Mouse (Mus musculus) liver, adult 2 months (tissue): ENCODE data around the gene Gm815. TPM values are rescaled to one million over a fixed set of nuclear protein-coding genes. Genes with fewer than 3 reads are reported as not detected.

ENCODE experiments used
- DNase-seq: peaks from one replicate; pipeline ENCODE4 v3.0.0-alpha.2; 2011; ENCODE audit warnings: low read depth, low spot score; ENCODE audit errors: extremely low read depth
- H3K27ac ChIP-seq: fragments of 200-500 bp; replicated peaks from 2 replicates; pipeline ENCODE4 v1.5.1; 2012; ENCODE audit warnings: low read depth, mild to moderate bottlenecking, control low read depth, inconsistent platforms, low read length; ENCODE audit not compliant: insufficient read depth
- H3K27me3 ChIP-seq: fragments of 200-500 bp; 2 replicates; pipeline ENCODE4 v1.6.1; 2012; ENCODE audit warnings: mild to moderate bottlenecking, moderate library complexity, low read length, inconsistent platforms; ENCODE audit not compliant: control insufficient read depth, insufficient read depth
- H3K36me3 ChIP-seq: fragments of 200-500 bp; 2 replicates; pipeline ENCODE4 v1.6.1; 2012; ENCODE audit warnings: low read length, inconsistent platforms; ENCODE audit not compliant: control insufficient read depth, insufficient read depth
- H3K4me1 ChIP-seq: fragments of 200-500 bp; 2 replicates; pipeline ENCODE4 v1.6.1; 2011; ENCODE audit warnings: low read length; ENCODE audit not compliant: control insufficient read depth, insufficient read depth
- H3K4me3 ChIP-seq: fragments of 200-500 bp; 2 replicates; pipeline ENCODE4 v1.5.1; 2011; ENCODE audit warnings: low read depth, mild to moderate bottlenecking, control low read depth, low read length, moderate library complexity; ENCODE audit not compliant: insufficient read depth
- H3K79me2 ChIP-seq: fragments of 200-500 bp; 2 replicates; pipeline ENCODE4 v1.6.1; 2012; ENCODE audit warnings: inconsistent platforms, mild to moderate bottlenecking, low read length, moderate library complexity; ENCODE audit not compliant: control insufficient read depth, insufficient read depth
- H3K9ac ChIP-seq: fragments of 200-500 bp; 2 replicates; pipeline ENCODE4 v1.6.1; 2012; ENCODE audit warnings: low read depth, mild to moderate bottlenecking, control low read depth, inconsistent platforms, low read length
- CTCF ChIP-seq: fragments of 200-500 bp; IDR thresholded peaks from 2 replicates; pipeline ENCODE4 v1.5.1; 2011; ENCODE audit warnings: low read depth, low read length, control low read depth
- POLR2A ChIP-seq: fragments of 200-500 bp; IDR thresholded peaks from 2 replicates; pipeline ENCODE4 v1.6.1; 2011; ENCODE audit warnings: low read length, control low read depth; ENCODE audit not compliant: insufficient read depth; ENCODE audit errors: extremely low read depth
- WGBS: fragments of 180-500 bp; shearing (Covaris S2); methylation state at CpG from one replicate; pipeline ENCODE4 v1.1.7; 2018; 5-methylcytosine and 5-hydroxymethylcytosine counted together
- polyA plus RNA-seq: library from polyadenylated mRNA; depleted of rRNA; stranded (reverse); fragments of >200 nt; gene quantifications from 2 replicates; pipeline ENCODE4 v1.2.3, GENCODE M21; 2012
- total RNA-seq: library from RNA; depleted of rRNA; stranded (reverse); fragments of >200 nt; gene quantifications from 2 replicates; pipeline ENCODE4 v1.2.3, GENCODE M21; 2014

Gm815 gene
- total and polyA plus RNA-seq, 2 experiments = not detected

DNA sequence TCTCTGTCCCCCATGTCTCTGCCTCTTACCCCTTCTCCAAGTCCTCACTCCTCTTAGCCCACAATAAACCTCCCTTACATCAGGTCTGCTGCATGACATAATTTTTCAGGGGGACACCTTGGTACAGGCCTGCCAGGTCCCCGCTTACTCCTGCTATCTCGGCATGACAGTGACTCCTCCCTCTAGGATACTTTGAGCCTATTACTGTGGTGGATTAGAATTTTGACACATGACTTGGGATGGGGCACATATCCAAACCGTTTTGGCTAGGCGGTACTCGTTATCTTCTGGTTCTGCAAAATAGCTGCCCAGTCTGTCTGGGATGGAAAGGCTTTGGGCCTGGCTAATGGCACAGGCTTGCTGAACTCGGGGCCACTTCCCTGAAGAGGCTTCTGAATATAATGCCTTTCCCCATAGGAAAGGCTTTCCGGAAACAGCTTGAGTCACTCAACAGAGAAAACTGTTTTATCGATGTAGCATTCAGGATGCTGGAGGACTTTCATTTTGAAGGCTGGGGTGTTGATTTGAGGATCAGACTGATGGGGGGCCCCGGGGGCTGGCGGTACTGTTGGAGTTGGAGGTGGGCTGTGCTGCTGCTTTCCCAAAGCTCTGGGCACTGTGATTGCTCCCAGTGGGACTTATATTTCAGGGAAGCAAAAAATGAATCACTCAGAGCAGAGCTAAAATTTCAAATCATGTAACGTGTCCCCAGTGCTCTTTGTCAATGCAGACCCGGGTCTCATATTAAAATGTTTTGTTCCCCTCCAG lies 27.1 kb upstream of the Gm815 start:
- H3K4me1 ChIP-seq = no peaks in the 10 kb centered on the region
- no peak overlapping the region for H3K27ac ChIP-seq
- H3K79me2 ChIP-seq = no peaks in the 10 kb centered on the region
- H3K4me3 ChIP-seq = no peak overlapping the region
- H3K27me3 ChIP-seq = no peaks in the 10 kb centered on the region; the same call in 1 of the 2 replicates
- no peak for DNase-seq
- TF ChIP-seq POLR2A = no peak
- no peak for TF ChIP-seq CTCF
- no peaks in the 10 kb centered on the region for H3K36me3 ChIP-seq
- 76% methylated on average over 12 of the region's 12 CpGs for WGBS
- no peak overlapping the region for H3K9ac ChIP-seq

DNA sequence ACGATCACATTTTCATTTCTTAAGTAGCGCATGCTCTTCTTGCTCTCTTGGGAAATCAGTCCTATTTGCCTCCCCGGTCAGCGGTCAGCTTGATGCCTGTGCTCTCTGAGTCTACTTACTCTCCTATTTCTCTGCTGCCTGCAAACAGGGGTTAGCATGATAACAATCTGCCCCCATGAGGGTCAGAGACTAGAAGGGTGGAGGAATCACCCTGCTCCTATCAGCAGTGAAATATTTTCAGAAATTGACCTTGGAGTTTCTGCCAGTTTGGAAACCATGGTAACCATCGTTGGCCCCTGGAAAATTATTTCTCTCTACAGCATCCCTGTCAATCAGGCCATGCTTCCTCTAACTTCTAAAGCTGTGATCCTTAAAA lies 26.5 kb upstream of the Gm815 start:
- WGBS = 72% methylated on average over 5 of the region's 5 CpGs
- Histone ChIP-seq H3K4me1 (no peaks in the 10 kb centered on the region), H3K27me3 (no peaks in the 10 kb centered on the region; the same call in 1 of the 2 replicates), H3K9ac (no peak overlapping the region), H3K79me2 (no peaks in the 10 kb centered on the region), H3K4me3 (no peak overlapping the region), H3K36me3 (no peaks in the 10 kb centered on the region), H3K27ac (no peak overlapping the region)
- DNase-seq = no peak
- TF ChIP-seq POLR2A = no peak
- no peak for TF ChIP-seq CTCF

DNA sequence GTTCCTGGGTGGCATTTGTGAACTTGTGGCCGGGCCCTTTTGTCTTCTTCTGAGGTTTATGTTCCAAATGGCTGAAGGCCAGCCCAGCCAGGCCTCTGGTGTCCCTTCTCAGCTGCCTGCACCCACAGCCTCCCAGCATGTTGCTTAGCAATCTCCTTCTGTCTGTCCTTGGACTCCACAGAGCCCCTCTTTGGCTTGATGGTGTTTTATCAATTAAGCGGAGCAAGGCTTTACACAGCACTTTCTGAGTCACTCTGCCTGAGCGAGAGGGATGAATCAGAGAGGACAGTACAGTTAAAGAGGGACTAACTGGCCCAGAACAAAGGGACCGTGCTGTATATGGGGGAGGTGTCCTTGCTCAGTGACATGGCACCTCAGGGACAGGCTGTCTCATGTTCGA lies 22.0 kb upstream of the Gm815 start:
- no peaks in the 10 kb centered on the region for H3K4me1 ChIP-seq
- no peaks in the 10 kb centered on the region; the same call in 1 of the 2 replicates for H3K27me3 ChIP-seq
- TF ChIP-seq CTCF (no peak), POLR2A (no peak)
- no peak overlapping the region for H3K27ac ChIP-seq
- no peak overlapping the region for H3K4me3 ChIP-seq
- H3K9ac ChIP-seq = no peak overlapping the region
- H3K36me3 ChIP-seq = no peaks in the 10 kb centered on the region
- H3K79me2 ChIP-seq = no peaks in the 10 kb centered on the region
- DNase-seq = no peak
- 52% methylated on average over 5 of the region's 5 CpGs for WGBS

DNA sequence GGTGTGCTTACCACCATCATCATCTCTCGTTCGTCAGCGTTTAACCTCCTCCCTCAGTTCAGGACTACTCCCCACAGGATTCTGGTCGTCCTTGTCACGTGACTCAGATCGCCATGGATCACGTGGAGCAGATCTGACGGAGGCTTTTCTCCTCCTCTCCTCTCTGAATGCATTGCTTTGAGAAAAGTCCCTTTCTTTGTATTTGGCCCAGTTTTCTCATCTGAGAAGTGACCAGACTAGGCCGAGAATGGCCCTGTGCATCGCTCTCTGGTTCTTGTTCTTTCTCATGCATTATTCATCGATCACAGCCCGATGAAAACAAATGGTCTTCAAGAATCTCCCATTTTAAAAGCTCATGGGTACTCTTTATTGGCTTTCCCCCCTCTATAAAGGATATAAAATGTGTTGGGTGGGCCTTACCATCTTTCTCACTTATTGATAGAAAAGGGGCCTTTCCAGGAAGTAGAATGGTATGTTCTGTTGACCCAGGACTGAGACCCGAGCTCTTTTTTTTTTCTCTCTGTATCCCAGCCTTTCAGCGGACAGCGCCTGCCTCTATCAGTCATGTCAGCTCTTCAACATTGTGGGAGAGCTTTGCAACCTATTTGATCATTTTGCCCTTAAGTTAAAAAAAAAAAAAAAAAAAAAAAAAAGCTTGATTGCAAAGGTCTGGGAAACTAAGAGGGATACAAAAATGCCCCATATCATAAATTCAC lies 20.5 kb upstream of the Gm815 start:
- DNase-seq = no peak
- Histone ChIP-seq H3K27me3 (no peaks in the 10 kb centered on the region; the same call in 1 of the 2 replicates), H3K79me2 (no peaks in the 10 kb centered on the region), H3K27ac (no peak overlapping the region), H3K9ac (no peak overlapping the region), H3K4me3 (no peak overlapping the region), H3K36me3 (no peaks in the 10 kb centered on the region), H3K4me1 (no peaks in the 10 kb centered on the region)
- 90% methylated on average over 15 of the region's 15 CpGs for WGBS
- TF ChIP-seq POLR2A = no peak
- TF ChIP-seq CTCF = no peak

DNA sequence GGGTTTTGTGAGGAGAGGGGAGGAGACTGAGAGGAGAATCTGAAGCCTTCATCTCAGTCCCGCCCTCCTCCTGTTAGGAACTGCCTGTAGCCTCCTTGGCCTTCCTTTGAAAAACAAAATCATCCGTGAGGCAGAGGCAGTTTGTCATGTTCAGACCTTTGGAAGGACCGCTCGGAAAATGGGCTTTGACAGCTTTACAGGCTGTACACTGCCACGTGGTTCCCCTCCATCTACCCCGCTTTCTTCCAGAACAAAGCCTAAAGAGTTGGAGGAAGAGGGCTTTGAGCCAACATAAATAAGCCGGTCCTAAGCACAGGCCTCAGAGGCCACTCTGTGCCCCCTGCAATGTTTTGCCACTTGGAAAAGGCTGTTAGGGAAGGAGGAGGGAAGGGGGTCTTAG lies 19.9 kb upstream of the Gm815 start:
- Histone ChIP-seq H3K9ac (no peak overlapping the region), H3K4me1 (no peaks in the 10 kb centered on the region), H3K27ac (no peak overlapping the region), H3K4me3 (no peak overlapping the region), H3K79me2 (no peaks in the 10 kb centered on the region), H3K36me3 (no peaks in the 10 kb centered on the region), H3K27me3 (no peaks in the 10 kb centered on the region; the same call in 1 of the 2 replicates)
- DNase-seq = no peak
- 72% methylated on average over 7 of the region's 7 CpGs for WGBS
- TF ChIP-seq CTCF (no peak), POLR2A (no peak)

DNA sequence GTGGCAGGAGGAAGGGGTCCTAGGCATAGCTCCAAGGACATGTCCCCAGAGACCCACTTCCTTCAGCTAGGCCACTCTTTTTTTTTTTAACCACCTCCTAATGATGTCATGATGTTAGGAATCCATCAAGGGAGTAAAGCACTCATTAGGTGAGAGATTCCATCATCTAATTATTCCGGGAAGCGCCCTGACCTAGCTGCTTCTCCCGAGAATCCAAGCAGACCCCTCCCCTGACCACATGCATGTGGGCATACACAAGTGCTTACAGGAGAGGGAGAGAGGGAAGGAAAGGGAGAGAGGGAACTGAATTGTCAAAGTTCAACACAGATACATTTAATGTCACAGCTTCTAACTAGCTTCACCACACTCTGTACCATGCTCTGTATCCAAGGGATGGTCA lies 16.1 kb upstream of the Gm815 start:
- no peak overlapping the region for H3K27ac ChIP-seq
- no peak for DNase-seq
- H3K4me3 ChIP-seq = no peak overlapping the region
- H3K27me3 ChIP-seq = no peaks in the 10 kb centered on the region
- H3K79me2 ChIP-seq = no peaks in the 10 kb centered on the region
- H3K9ac ChIP-seq = no peak overlapping the region
- 84% methylated on average over 3 of the region's 3 CpGs for WGBS
- no peak for TF ChIP-seq POLR2A
- no peak for TF ChIP-seq CTCF
- H3K36me3 ChIP-seq = no peaks in the 10 kb centered on the region
- H3K4me1 ChIP-seq = no peaks in the 10 kb centered on the region
